In genomic region chr11:50624720-50625119, GRCm38 (mm10) we compare ENCODE assay signal across 10 mouse cellular contexts. TPM values are rescaled to one million over a fixed set of nuclear protein-coding genes. Genes with fewer than 3 reads are reported as not detected.
DNase-seq lines count a peak whose midpoint lies in the region; ATAC-seq and TF ChIP-seq lines count a peak whose summit lies in the region.
"Had no signal": no experiment of that assay in that cellular context is flagged by ENCODE, and none has a peak within 500 bp of the region (broad histone marks: within the 10 kb centered on the region; RNA-seq: fewer than 3 reads in every experiment).

No protein-coding gene starts in this region.

- peak overlapping the region; percentile 45; the same call in 1 of the 2 replicates for H3K27ac ChIP-seq in embryonic facial prominence, embryonic 14.5 days (replicated peaks; ENCODE audit: low read depth, low read length)
- H3K27ac ChIP-seq in lung, postnatal 0 days (ENCODE audit: low read length), result peak overlapping the region; percentile 51
- H3K27ac ChIP-seq: liver, embryonic 14.5 days had no signal

- intact Hi-C loops in left cerebral cortex, postnatal 4 days (cut with DNase I), result no loop called here

- ATAC-seq in embryonic facial prominence, embryonic 14.5 days (ENCODE audit: low read depth), result peak; percentile 71
- peak; percentile 34 for ATAC-seq in lung, postnatal 0 days

- peak; percentile 43 for DNase-seq in adrenal gland, adult 2 months
- DNase-seq in adrenal gland, adult 8-10 months, result no peak
- peak; percentile 67 for DNase-seq in left cerebral cortex, postnatal 4 days
- no peak for DNase-seq in left cerebral cortex, adult 9 months (ENCODE audit: low spot score in 2 of 2)
- peak; percentile 77 for DNase-seq in embryonic facial prominence, embryonic 14.5 days (ENCODE audit: low spot score)
- peak; percentile 71 for DNase-seq in lung, postnatal 0 days (ENCODE audit: low spot score)
- DNase-seq in retina, postnatal 1 day, result no peak
- no peak for DNase-seq in spleen, postnatal 4 days (ENCODE audit: low spot score in 2 of 2)
- DNase-seq: kidney, adult 18-20 months had no signal

- TF ChIP-seq EP300 in lung, postnatal 0 days (IDR thresholded peaks at IDR 0.05), result no peak

- peaks cover 36% of the 10 kb centered on the region for H3K4me1 ChIP-seq in embryonic facial prominence, embryonic 14.5 days (ENCODE audit: control insufficient read depth, insufficient read depth, low read length)
- no peaks in the 10 kb centered on the region for H3K4me1 ChIP-seq in lung, postnatal 0 days (ENCODE audit: insufficient read depth, low read depth, low read length)

- H3K36me3 ChIP-seq in embryonic facial prominence, embryonic 14.5 days (ENCODE audit: control insufficient read depth, insufficient read depth, low read length), result no peaks in the 10 kb centered on the region
- no peaks in the 10 kb centered on the region for H3K36me3 ChIP-seq in lung, postnatal 0 days (ENCODE audit: insufficient read depth, low read length)

- H3K4me3 ChIP-seq in embryonic facial prominence, embryonic 14.5 days (ENCODE audit: low read depth, low read length), result no peak overlapping the region
- H3K4me3 ChIP-seq in lung, postnatal 0 days (ENCODE audit: low read depth, low read length), result no peak overlapping the region

- no peaks in the 10 kb centered on the region for H3K27me3 ChIP-seq in embryonic facial prominence, embryonic 14.5 days (replicated peaks; ENCODE audit: control insufficient read depth, insufficient read depth, low read length)
- H3K27me3 ChIP-seq in lung, postnatal 0 days (replicated peaks; ENCODE audit: insufficient read depth, low read length), result no peaks in the 10 kb centered on the region

- H3K9me3 ChIP-seq in embryonic facial prominence, embryonic 14.5 days (ENCODE audit: control insufficient read depth, low read length), result no peaks in the 10 kb centered on the region
- no peaks in the 10 kb centered on the region for H3K9me3 ChIP-seq in lung, postnatal 0 days (ENCODE audit: low read length)

- no peak overlapping the region for H3K4me2 ChIP-seq in embryonic facial prominence, embryonic 14.5 days (ENCODE audit: low read depth, low read length)
- H3K4me2 ChIP-seq in lung, postnatal 0 days (replicated peaks; ENCODE audit: low read depth, low read length), result no peak overlapping the region

- WGBS in embryonic facial prominence, embryonic 14.5 days, result 23% methylated on average over 5 of the region's 5 CpGs
- 58% methylated on average over 5 of the region's 5 CpGs for WGBS in lung, postnatal 0 days

- H3K9ac ChIP-seq in embryonic facial prominence, embryonic 14.5 days (ENCODE audit: low read depth, low read length), result no peak overlapping the region
- H3K9ac ChIP-seq in lung, postnatal 0 days (replicated peaks; ENCODE audit: low read depth), result no peak overlapping the region
- H3K9ac ChIP-seq: liver, embryonic 14.5 days had no signal

- no peak for TF ChIP-seq CTCF in lung, postnatal 0 days (IDR thresholded peaks at IDR 0.05)

RNA-seq across cellular contexts. Expression of gene Adamts2, which starts 22.8 kb away (rescaled TPM):
- 1 to 10 TPM; 4.4 to 9.1 TPM for total RNA-seq in adrenal gland, adult 2 months (2021)
- 10.0 and 10.8 TPM in 2 replicates for polyA plus RNA-seq in adrenal gland, adult 2 months (2012; rRNA removed)
- 1 to 10 TPM; 4.2 to 9.7 (median 5.4) TPM for total RNA-seq in adrenal gland, adult 8-10 months (2022)
- 10 to 100 TPM in 1 of 2 experiments, 1 to 10 TPM in 1; 9.6 to 10.2 TPM for total RNA-seq in left cerebral cortex, postnatal 4 days (2021)
- 24.6 and 25.7 TPM in 2 replicates for polyA plus RNA-seq in embryonic facial prominence, embryonic 14.5 days (2014; fragmentation: Nextera tagmentation; extraction: Ambion mirVana)
- 28.4 and 29.4 TPM in 2 replicates for polyA plus RNA-seq in lung, postnatal 0 days (2015; fragmentation: Nextera tagmentation; extraction: Ambion mirVana)

Comparison
In these comparisons a context has a peak if more than half of its experiments do, and no peak if none do; other contexts are left out.
1. DNase-seq: peak in adrenal gland, adult 2 months (single experiment), left cerebral cortex, postnatal 4 days (single experiment), embryonic facial prominence, embryonic 14.5 days (single experiment) and lung, postnatal 0 days (single experiment); none in adrenal gland, adult 8-10 months (single experiment), left cerebral cortex, adult 9 months (0 of 2), retina, postnatal 1 day (single experiment) and spleen, postnatal 4 days (0 of 2).